Comparison of ENCODE assay signal across 9 mouse cellular contexts in genomic region chr10:115493778-115494141, GRCm38 (mm10).
DNase-seq lines count a peak whose midpoint lies in the region; ATAC-seq and TF ChIP-seq lines count a peak whose summit lies in the region.
"Had no signal": no experiment of that assay in that cellular context is flagged by ENCODE, and none has a peak within 500 bp of the region (broad histone marks: within the 10 kb centered on the region; RNA-seq: fewer than 3 reads in every experiment).

No protein-coding gene starts in this region.

- TF ChIP-seq POLR2A in kidney, adult 2 months (IDR thresholded peaks at IDR 0.05; ENCODE audit: low read depth, low read length), result no peak

- H3K9ac ChIP-seq in embryonic facial prominence, embryonic 13.5 days, result no peak overlapping the region
- H3K9ac ChIP-seq in hindbrain, embryonic 15.5 days, result 0 out of 2 replicates have a peak overlapping the region, but pooled peaks have one; percentile 13
- no peak overlapping the region for H3K9ac ChIP-seq in midbrain, embryonic 15.5 days

- H3K27ac ChIP-seq in kidney, adult 2 months (ENCODE audit: insufficient read depth, low read depth, low read length), result no peak overlapping the region
- H3K27ac ChIP-seq in embryonic facial prominence, embryonic 13.5 days, result no peak overlapping the region
- H3K27ac ChIP-seq in hindbrain, embryonic 15.5 days (replicated peaks), result no peak overlapping the region
- no peak overlapping the region for H3K27ac ChIP-seq in midbrain, embryonic 15.5 days

- ATAC-seq in embryonic facial prominence, embryonic 13.5 days (ENCODE audit: insufficient number of reproducible peaks, insufficient read depth, low FRiP score, low TSS enrichment, low read depth), result no peak
- ATAC-seq in hindbrain, embryonic 15.5 days (ENCODE audit: low FRiP score, low read depth), result no peak
- peak; percentile 26; the same call in 1 of the 2 replicates for ATAC-seq in midbrain, embryonic 15.5 days (replicated peaks)

- H3K27me3 ChIP-seq in kidney, adult 2 months (replicated peaks; ENCODE audit: control insufficient read depth, insufficient read depth, low read length), result no peaks in the 10 kb centered on the region
- H3K27me3 ChIP-seq in embryonic facial prominence, embryonic 13.5 days, result no peaks in the 10 kb centered on the region
- no peaks in the 10 kb centered on the region for H3K27me3 ChIP-seq in hindbrain, embryonic 15.5 days
- H3K27me3 ChIP-seq in midbrain, embryonic 15.5 days (replicated peaks), result no peaks in the 10 kb centered on the region

- DNase-seq in kidney, adult 2 months, result peak; percentile 10
- no peak for DNase-seq in kidney, adult 18-20 months
- DNase-seq in liver, result no peak
- no peak for DNase-seq in frontal cortex, postnatal 25 days (ENCODE audit: low spot score in 2 of 2)
- DNase-seq: lung, postnatal 14 days; right cerebral cortex, postnatal 25 days had no signal

- no peaks in the 10 kb centered on the region; the same call in 1 of the 2 replicates for H3K4me1 ChIP-seq in kidney, adult 2 months (ENCODE audit: control insufficient read depth, insufficient read depth, low read length)
- H3K4me1 ChIP-seq in embryonic facial prominence, embryonic 13.5 days, result peaks cover 20% of the 10 kb centered on the region
- peaks cover 14% of the 10 kb centered on the region for H3K4me1 ChIP-seq in hindbrain, embryonic 15.5 days (replicated peaks)
- H3K4me1 ChIP-seq in midbrain, embryonic 15.5 days, result peaks cover 10% of the 10 kb centered on the region; the same call in 1 of the 2 replicates

- no peaks in the 10 kb centered on the region for H3K36me3 ChIP-seq in kidney, adult 2 months (ENCODE audit: control insufficient read depth, insufficient read depth, low read length)
- no peaks in the 10 kb centered on the region for H3K36me3 ChIP-seq in embryonic facial prominence, embryonic 13.5 days
- no peaks in the 10 kb centered on the region for H3K36me3 ChIP-seq in hindbrain, embryonic 15.5 days
- H3K36me3 ChIP-seq in midbrain, embryonic 15.5 days (replicated peaks), result no peaks in the 10 kb centered on the region

- H3K4me2 ChIP-seq in embryonic facial prominence, embryonic 13.5 days, result peak overlapping the region; percentile 47
- peak overlapping the region; percentile 54 for H3K4me2 ChIP-seq in hindbrain, embryonic 15.5 days
- H3K4me2 ChIP-seq in midbrain, embryonic 15.5 days, result peak overlapping the region; percentile 43

- 9% methylated on average over 7 of the region's 7 CpGs for WGBS in kidney, adult 2 months
- 4% methylated on average over 7 of the region's 7 CpGs for WGBS in embryonic facial prominence, embryonic 13.5 days
- WGBS in hindbrain, embryonic 15.5 days, result 9% methylated on average over 7 of the region's 7 CpGs
- WGBS in midbrain, embryonic 15.5 days, result 9% methylated on average over 7 of the region's 7 CpGs

- H3K9me3 ChIP-seq in embryonic facial prominence, embryonic 13.5 days, result peaks cover 3% of the 10 kb centered on the region; the same call in 1 of the 2 replicates
- no peaks in the 10 kb centered on the region for H3K9me3 ChIP-seq in hindbrain, embryonic 15.5 days
- no peaks in the 10 kb centered on the region for H3K9me3 ChIP-seq in midbrain, embryonic 15.5 days

- no peak overlapping the region for H3K4me3 ChIP-seq in kidney, adult 2 months (ENCODE audit: insufficient read depth, low read depth, low read length)
- H3K4me3 ChIP-seq in embryonic facial prominence, embryonic 13.5 days, result 0 out of 2 replicates have a peak overlapping the region, but pooled peaks have one; percentile 2
- peak overlapping the region; percentile 22 for H3K4me3 ChIP-seq in hindbrain, embryonic 15.5 days
- peak overlapping the region; percentile 15 for H3K4me3 ChIP-seq in midbrain, embryonic 15.5 days

- TF ChIP-seq CTCF in kidney, adult 2 months (conservative IDR thresholded peaks at IDR 0.05; ENCODE audit: insufficient read depth, insufficient read length, low read depth, low read length), result no peak
